Mouse (Mus musculus) brain, embryonic 14.5 days (tissue): ENCODE results near the gene Traf4.

ENCODE experiments used
- CTCF ChIP-seq: fragments of 200-500 bp; IDR thresholded peaks from 2 replicates; pipeline ENCODE4 v1.5.1; 2012; ENCODE audit warnings: inconsistent platforms, mild to moderate bottlenecking, moderate library complexity, borderline replicate concordance; ENCODE audit not compliant: insufficient read depth, insufficient read length; ENCODE audit errors: extremely low read depth
- POLR2A ChIP-seq: fragments of 200-500 bp; IDR thresholded peaks from 2 replicates; pipeline ENCODE4 v1.6.1; 2012; ENCODE audit warnings: mild to moderate bottlenecking, inconsistent platforms, borderline replicate concordance; ENCODE audit not compliant: poor library complexity, insufficient read depth, insufficient read length, severe bottlenecking; ENCODE audit errors: extremely low read depth

GRCm38 (mm10) chr11:78159557-78159956 is 5.8 kb downstream of the Traf4 start:
- TF ChIP-seq POLR2A = no peak
- TF ChIP-seq CTCF = no peak
